Mouse (Mus musculus): ENCODE results near the gene Gabrb1. TPM values are rescaled to one million over a fixed set of nuclear protein-coding genes. Genes with fewer than 3 reads are reported as not detected.
A peak's percentile ranks its signal among the peaks of the same experiment; 100 is the strongest.
"Not testable (repeated sequence)": the region's sequence is repeated elsewhere in the genome, so short reads cannot be mapped to it uniquely, and the experiment has no call there.

Gabrb1 gene
- polyA plus RNA-seq, 1 experiment from 2014 or later, result 0.09 TPM

- H3K9me3 ChIP-seq (ENCODE audit: control insufficient read depth, low read length); H3K9ac ChIP-seq (ENCODE audit: low read depth, low read length); ATAC-seq (ENCODE audit: low FRiP score, low TSS enrichment); H3K27me3 ChIP-seq (ENCODE audit: control insufficient read depth, insufficient read depth, low read length); H3K4me2 ChIP-seq (replicated peaks; ENCODE audit: low read depth, low read length); H3K4me3 ChIP-seq (ENCODE audit: low read length); H3K4me1 ChIP-seq (ENCODE audit: control insufficient read depth, insufficient read depth, low read length); H3K27ac ChIP-seq (ENCODE audit: low read depth, low read length): not testable (repeated sequence)
- 75% methylated on average over 3 of the region's 3 CpGs for WGBS
- H3K36me3 ChIP-seq (ENCODE audit: control insufficient read depth, insufficient read depth, low read length), result peaks cover 23% of the 10 kb centered on the region
Observed at GRCm38 (mm10) chr5:72155686-72156085, 497.8 kb downstream of the Gabrb1 start.

- ATAC-seq (ENCODE audit: low FRiP score, low TSS enrichment), result no peak
- H3K4me3 ChIP-seq (ENCODE audit: low read length), result no peak overlapping the region
- H3K9ac ChIP-seq (ENCODE audit: low read depth, low read length), result no peak overlapping the region
- no peaks in the 10 kb centered on the region for H3K4me1 ChIP-seq (ENCODE audit: control insufficient read depth, insufficient read depth, low read length)
- no peak overlapping the region for H3K27ac ChIP-seq (ENCODE audit: low read depth, low read length)
- H3K27me3 ChIP-seq (ENCODE audit: control insufficient read depth, insufficient read depth, low read length), result no peaks in the 10 kb centered on the region
- WGBS, result 70% methylated on average over 5 of the region's 5 CpGs
- no peak overlapping the region for H3K4me2 ChIP-seq (replicated peaks; ENCODE audit: low read depth, low read length)
- no peaks in the 10 kb centered on the region for H3K9me3 ChIP-seq (ENCODE audit: control insufficient read depth, low read length)
- H3K36me3 ChIP-seq (ENCODE audit: control insufficient read depth, insufficient read depth, low read length), result peaks cover 32% of the 10 kb centered on the region
Observed at GRCm38 (mm10) chr5:72156598-72156997, 498.7 kb downstream of the Gabrb1 start.

- Histone ChIP-seq H3K9me3 (ENCODE audit: control insufficient read depth, low read length) (no peaks in the 10 kb centered on the region), H3K4me2 (replicated peaks; ENCODE audit: low read depth, low read length) (no peak overlapping the region), H3K27ac (ENCODE audit: low read depth, low read length) (no peak overlapping the region), H3K27me3 (ENCODE audit: control insufficient read depth, insufficient read depth, low read length) (no peaks in the 10 kb centered on the region), H3K4me3 (ENCODE audit: low read length) (no peak overlapping the region), H3K36me3 (ENCODE audit: control insufficient read depth, insufficient read depth, low read length) (peaks cover 48% of the 10 kb centered on the region), H3K4me1 (ENCODE audit: control insufficient read depth, insufficient read depth, low read length) (no peaks in the 10 kb centered on the region), H3K9ac (ENCODE audit: low read depth, low read length) (no peak overlapping the region)
- ATAC-seq (ENCODE audit: low FRiP score, low TSS enrichment), result no peak
- 84% methylated on average over 12 of the region's 12 CpGs for WGBS
Observed at GRCm38 (mm10) chr5:72158667-72159066, 500.8 kb downstream of the Gabrb1 start.

GRCm38 (mm10) chr5:72159537-72159936 lies 501.6 kb downstream of the Gabrb1 start:
- no peak overlapping the region for H3K27ac ChIP-seq (ENCODE audit: low read depth, low read length)
- H3K36me3 ChIP-seq (ENCODE audit: control insufficient read depth, insufficient read depth, low read length), result peaks cover 48% of the 10 kb centered on the region
- 73% methylated on average over 6 of the region's 6 CpGs for WGBS
- no peak overlapping the region for H3K4me2 ChIP-seq (replicated peaks; ENCODE audit: low read depth, low read length)
- H3K9me3 ChIP-seq (ENCODE audit: control insufficient read depth, low read length), result no peaks in the 10 kb centered on the region
- no peak overlapping the region for H3K9ac ChIP-seq (ENCODE audit: low read depth, low read length)
- H3K4me3 ChIP-seq (ENCODE audit: low read length), result no peak overlapping the region
- H3K4me1 ChIP-seq (ENCODE audit: control insufficient read depth, insufficient read depth, low read length), result peaks cover 2% of the 10 kb centered on the region; the same call in 1 of the 2 replicates
- H3K27me3 ChIP-seq (ENCODE audit: control insufficient read depth, insufficient read depth, low read length), result no peaks in the 10 kb centered on the region
- no peak for ATAC-seq (ENCODE audit: low FRiP score, low TSS enrichment)

GRCm38 (mm10) chr5:72160781-72161485 lies 503.0 kb downstream of the Gabrb1 start:
- Histone ChIP-seq H3K27ac (ENCODE audit: low read depth, low read length) (no peak overlapping the region), H3K4me1 (ENCODE audit: control insufficient read depth, insufficient read depth, low read length) (peaks cover 5% of the 10 kb centered on the region; the same call in 1 of the 2 replicates), H3K36me3 (ENCODE audit: control insufficient read depth, insufficient read depth, low read length) (peaks cover 48% of the 10 kb centered on the region), H3K9ac (ENCODE audit: low read depth, low read length) (no peak overlapping the region), H3K4me3 (ENCODE audit: low read length) (no peak overlapping the region), H3K4me2 (replicated peaks; ENCODE audit: low read depth, low read length) (no peak overlapping the region), H3K9me3 (ENCODE audit: control insufficient read depth, low read length) (no peaks in the 10 kb centered on the region), H3K27me3 (ENCODE audit: control insufficient read depth, insufficient read depth, low read length) (no peaks in the 10 kb centered on the region)
- no peak for ATAC-seq (ENCODE audit: low FRiP score, low TSS enrichment)
- WGBS, result 87% methylated on average over 11 of the region's 11 CpGs

GRCm38 (mm10) chr5:72162855-72163254 lies 504.9 kb downstream of the Gabrb1 start:
- Histone ChIP-seq H3K9me3 (ENCODE audit: control insufficient read depth, low read length) (no peaks in the 10 kb centered on the region), H3K27me3 (ENCODE audit: control insufficient read depth, insufficient read depth, low read length) (no peaks in the 10 kb centered on the region), H3K4me1 (ENCODE audit: control insufficient read depth, insufficient read depth, low read length) (peaks cover 15% of the 10 kb centered on the region; the same call in 1 of the 2 replicates), H3K27ac (ENCODE audit: low read depth, low read length) (no peak overlapping the region), H3K36me3 (ENCODE audit: control insufficient read depth, insufficient read depth, low read length) (peaks cover 48% of the 10 kb centered on the region), H3K4me2 (replicated peaks; ENCODE audit: low read depth, low read length) (no peak overlapping the region), H3K9ac (ENCODE audit: low read depth, low read length) (no peak overlapping the region), H3K4me3 (ENCODE audit: low read length) (no peak overlapping the region)
- no peak for ATAC-seq (ENCODE audit: low FRiP score, low TSS enrichment)
- WGBS, result 84% methylated on average over 5 of the region's 5 CpGs

GRCm38 (mm10) chr5:72164386-72164785 lies 506.5 kb downstream of the Gabrb1 start:
- Histone ChIP-seq H3K4me2 (replicated peaks; ENCODE audit: low read depth, low read length) (no peak overlapping the region), H3K36me3 (ENCODE audit: control insufficient read depth, insufficient read depth, low read length) (peaks cover 36% of the 10 kb centered on the region), H3K27me3 (ENCODE audit: control insufficient read depth, insufficient read depth, low read length) (no peaks in the 10 kb centered on the region), H3K9me3 (ENCODE audit: control insufficient read depth, low read length) (no peaks in the 10 kb centered on the region), H3K4me3 (ENCODE audit: low read length) (no peak overlapping the region), H3K9ac (ENCODE audit: low read depth, low read length) (no peak overlapping the region), H3K4me1 (ENCODE audit: control insufficient read depth, insufficient read depth, low read length) (peaks cover 15% of the 10 kb centered on the region; the same call in 1 of the 2 replicates), H3K27ac (ENCODE audit: low read depth, low read length) (no peak overlapping the region)
- WGBS, result 26% methylated on average over 7 of the region's 7 CpGs
- ATAC-seq (ENCODE audit: low FRiP score, low TSS enrichment), result no peak

- Histone ChIP-seq H3K4me1 (ENCODE audit: control insufficient read depth, insufficient read depth, low read length) (peaks cover 15% of the 10 kb centered on the region; the same call in 1 of the 2 replicates), H3K4me2 (replicated peaks; ENCODE audit: low read depth, low read length) (peak within 1 kb of the TSS; percentile 62), H3K9ac (ENCODE audit: low read depth, low read length) (peak within 1 kb of the TSS; percentile 78), H3K27ac (ENCODE audit: low read depth, low read length) (peak within 1 kb of the TSS; percentile 75; the same call in 1 of the 2 replicates), H3K27me3 (ENCODE audit: control insufficient read depth, insufficient read depth, low read length) (no peaks in the 10 kb centered on the region), H3K4me3 (ENCODE audit: low read length) (peak within 1 kb of the TSS; percentile 78), H3K36me3 (ENCODE audit: control insufficient read depth, insufficient read depth, low read length) (peaks cover 5% of the 10 kb centered on the region), H3K9me3 (ENCODE audit: control insufficient read depth, low read length) (no peaks in the 10 kb centered on the region)
- 0% methylated on average over 38 of the region's 38 CpGs for WGBS
- peak; percentile 93 for ATAC-seq (ENCODE audit: low FRiP score, low TSS enrichment)
Observed at GRCm38 (mm10) chr5:72167594-72168284, 509.8 kb downstream of the Gabrb1 start, which contains the start of gene Commd8. Commd8 (minus strand) TSS chr5:72168189.

GRCm38 (mm10) chr5:72168285-72168621 lies 510.3 kb downstream of the Gabrb1 start:
- peaks cover 15% of the 10 kb centered on the region; the same call in 1 of the 2 replicates for H3K4me1 ChIP-seq (ENCODE audit: control insufficient read depth, insufficient read depth, low read length)
- H3K36me3 ChIP-seq (ENCODE audit: control insufficient read depth, insufficient read depth, low read length), result no peaks in the 10 kb centered on the region
- ATAC-seq (ENCODE audit: low FRiP score, low TSS enrichment), result peak; percentile 73
- no peak overlapping the region for H3K9ac ChIP-seq (ENCODE audit: low read depth, low read length)
- no peaks in the 10 kb centered on the region for H3K27me3 ChIP-seq (ENCODE audit: control insufficient read depth, insufficient read depth, low read length)
- H3K4me2 ChIP-seq (replicated peaks; ENCODE audit: low read depth, low read length), result peak overlapping the region; percentile 19; the same call in 1 of the 2 replicates
- peak overlapping the region; percentile 78 for H3K4me3 ChIP-seq (ENCODE audit: low read length)
- no peak overlapping the region for H3K27ac ChIP-seq (ENCODE audit: low read depth, low read length)
- no peaks in the 10 kb centered on the region for H3K9me3 ChIP-seq (ENCODE audit: control insufficient read depth, low read length)
- 0% methylated on average over 4 of the region's 4 CpGs for WGBS
